36 mouse cellular contexts compared by ENCODE assay signal in the genomic region with DNA sequence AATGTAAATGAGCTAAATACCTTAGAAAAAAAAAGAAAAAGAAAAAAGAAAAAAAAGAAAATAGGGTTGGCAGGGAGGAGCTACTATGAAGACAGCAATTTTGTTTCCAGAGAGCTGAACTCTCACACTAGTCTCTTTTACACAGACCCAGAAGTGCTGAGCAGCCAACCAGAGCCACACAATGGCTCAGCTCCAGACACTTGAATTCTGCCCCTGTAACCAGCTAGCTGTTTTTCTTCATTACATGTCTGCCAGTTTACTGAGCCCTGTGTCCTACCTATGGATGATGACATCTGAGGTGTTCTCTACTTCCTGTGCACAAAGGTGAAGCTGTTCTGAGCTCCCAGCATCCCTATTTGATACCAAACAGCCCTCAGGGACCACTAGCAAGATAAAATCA. TPM values are rescaled to one million over a fixed set of nuclear protein-coding genes. Genes with fewer than 3 reads are reported as not detected.
"Had no signal": no experiment of that assay in that cellular context is flagged by ENCODE, and none has a peak within 500 bp of the region (broad histone marks: within the 10 kb centered on the region; RNA-seq: fewer than 3 reads in every experiment).

No protein-coding gene starts in this region.

- H3K9me3 ChIP-seq: heart, embryonic 10.5 days; heart, embryonic 12.5 days; heart, embryonic 13.5 days; heart, embryonic 15.5 days; hindbrain, embryonic 10.5 days; hindbrain, embryonic 12.5 days; hindbrain, embryonic 13.5 days; hindbrain, embryonic 15.5 days; intestine, embryonic 15.5 days; kidney, embryonic 15.5 days had no signal

- H3K27ac ChIP-seq: heart, embryonic 10.5 days; heart, embryonic 13.5 days; heart, embryonic 15.5 days; hindbrain, embryonic 10.5 days; hindbrain, embryonic 12.5 days; hindbrain, embryonic 13.5 days; hindbrain, embryonic 14.5 days; hindbrain, embryonic 15.5 days; hindbrain, postnatal 0 days; intestine, embryonic 15.5 days; kidney, embryonic 15.5 days; kidney, postnatal 0 days; layer of hippocampus, adult 2 months had no signal

- H3K4me2 ChIP-seq: heart, embryonic 11.5 days; heart, embryonic 12.5 days; heart, embryonic 13.5 days; heart, embryonic 15.5 days; hindbrain, embryonic 12.5 days; hindbrain, embryonic 13.5 days; hindbrain, embryonic 14.5 days; hindbrain, embryonic 15.5 days; intestine, embryonic 15.5 days; kidney, embryonic 15.5 days had no signal

- ATAC-seq: hindbrain, embryonic 16.5 days; hindbrain, postnatal 0 days; inflammation-experienced regulatory T-cells, adult 6 months; intestine, embryonic 15.5 days; intestine, embryonic 16.5 days; intestine, postnatal 0 days had no signal

- H3K4me1 ChIP-seq: hindbrain, embryonic 10.5 days; hindbrain, embryonic 12.5 days; hindbrain, embryonic 13.5 days; hindbrain, embryonic 15.5 days; intestine, embryonic 15.5 days; kidney, embryonic 15.5 days had no signal

- H3K9ac ChIP-seq: heart, embryonic 12.5 days; heart, embryonic 13.5 days; heart, embryonic 15.5 days; hindbrain, embryonic 12.5 days; hindbrain, embryonic 13.5 days; hindbrain, embryonic 14.5 days; hindbrain, embryonic 15.5 days; intestine, embryonic 15.5 days; kidney, embryonic 15.5 days had no signal

- DNase-seq: heart, postnatal 10 days; heart, postnatal 14 days; heart, postnatal 36 days; heart, postnatal 4 days; kidney, adult 11 months; kidney, adult 18-20 months; kidney, adult 2 months; kidney, adult 8-10 months; kidney, adult 9 months; kidney, postnatal 10 days; kidney, postnatal 14 days; kidney, postnatal 25 days; kidney, postnatal 36 days; kidney, postnatal 4 days; layer of hippocampus, adult 9-11 months; layer of hippocampus, postnatal 36 days had no signal

- H3K27me3 ChIP-seq: heart, embryonic 12.5 days; heart, embryonic 13.5 days; heart, embryonic 15.5 days; hindbrain, embryonic 12.5 days; hindbrain, embryonic 13.5 days; hindbrain, embryonic 15.5 days; intestine, embryonic 15.5 days; kidney, embryonic 15.5 days had no signal

- H3K36me3 ChIP-seq: heart, embryonic 10.5 days; heart, embryonic 12.5 days; heart, embryonic 13.5 days; heart, embryonic 15.5 days; hindbrain, embryonic 10.5 days; hindbrain, embryonic 12.5 days; hindbrain, embryonic 13.5 days; hindbrain, embryonic 15.5 days; intestine, embryonic 15.5 days; kidney, embryonic 15.5 days had no signal

- H3K4me3 ChIP-seq: heart, embryonic 10.5 days; heart, embryonic 12.5 days; heart, embryonic 13.5 days; heart, embryonic 15.5 days; hindbrain, embryonic 10.5 days; hindbrain, embryonic 12.5 days; hindbrain, embryonic 13.5 days; hindbrain, embryonic 15.5 days; intestine, embryonic 15.5 days; kidney, embryonic 15.5 days; layer of hippocampus, adult 2 months had no signal

RNA-seq across cellular contexts. Expression of gene Pakap, which starts 39.7 kb away (rescaled TPM):
- total RNA-seq: hematopoietic stem cell, adult 5-6 weeks had no signal
